Mouse (Mus musculus) brain, adult 2 months (tissue): ENCODE results near the gene Exoc8.
A peak's percentile ranks its signal among the peaks of the same experiment; 100 is the strongest.

Experiments
- DNase-seq: peaks from one replicate; pipeline ENCODE4 v3.0.0; 2011; ENCODE audit warnings: low read depth, low spot score

Exoc8 gene

DNA sequence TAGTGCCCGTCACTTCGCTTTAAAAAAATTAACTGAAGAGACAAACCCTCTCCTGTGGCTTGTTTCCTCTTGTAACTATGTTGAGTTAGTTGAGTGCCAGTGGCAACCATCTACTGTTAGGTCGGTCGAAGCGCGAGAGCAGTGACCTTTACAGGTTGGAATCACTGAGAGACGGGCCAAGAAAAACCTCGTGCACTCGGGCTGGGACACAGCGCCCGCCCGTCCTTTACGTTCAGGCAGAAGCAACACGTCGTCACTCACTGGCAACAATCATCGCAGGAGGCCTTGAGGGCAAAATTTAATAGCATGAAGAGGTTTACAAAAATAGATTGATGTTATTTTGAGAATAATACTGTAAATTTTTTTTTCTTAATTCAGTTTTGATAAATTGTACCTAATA is 12.4 kb upstream of the Exoc8 start:
- no peak for DNase-seq

- no peak for DNase-seq
Observed at GRCm38 (mm10) chr8:124905482-124905881, 8.0 kb upstream of the Exoc8 start.

DNA sequence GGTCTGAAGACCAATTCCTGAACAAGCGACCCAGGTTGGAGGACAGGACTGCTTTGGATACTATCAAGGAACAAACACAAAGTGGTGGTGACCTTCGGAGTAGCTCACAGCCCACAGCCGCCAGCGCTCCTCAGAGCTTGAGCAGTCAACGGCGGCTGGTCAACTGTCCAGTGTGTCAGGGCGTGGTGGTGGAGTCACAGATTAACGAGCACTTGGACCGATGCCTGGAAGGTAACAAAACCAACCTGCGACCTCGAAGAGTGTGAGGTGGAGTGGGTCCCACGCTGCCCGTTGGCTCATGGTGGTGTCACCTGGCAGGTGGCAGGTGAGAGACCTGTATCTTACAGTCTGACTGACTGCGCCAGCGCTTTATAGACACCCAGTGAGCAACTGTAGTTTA is 5.7 kb upstream of the Exoc8 start:
- DNase-seq = no peak

GRCm38 (mm10) chr8:124898251-124898905 is 873 bp upstream of the Exoc8 start:
- DNase-seq = no peak

GRCm38 (mm10) chr8:124896632-124897385 is 696 bp downstream of the Exoc8 start:
- peak; percentile 88 for DNase-seq

- DNase-seq = no peak
Observed at GRCm38 (mm10) chr8:124896010-124896631, 1.4 kb downstream of the Exoc8 start.

- no peak for DNase-seq
Observed at GRCm38 (mm10) chr8:124892596-124892995, 4.9 kb downstream of the Exoc8 start.

DNA sequence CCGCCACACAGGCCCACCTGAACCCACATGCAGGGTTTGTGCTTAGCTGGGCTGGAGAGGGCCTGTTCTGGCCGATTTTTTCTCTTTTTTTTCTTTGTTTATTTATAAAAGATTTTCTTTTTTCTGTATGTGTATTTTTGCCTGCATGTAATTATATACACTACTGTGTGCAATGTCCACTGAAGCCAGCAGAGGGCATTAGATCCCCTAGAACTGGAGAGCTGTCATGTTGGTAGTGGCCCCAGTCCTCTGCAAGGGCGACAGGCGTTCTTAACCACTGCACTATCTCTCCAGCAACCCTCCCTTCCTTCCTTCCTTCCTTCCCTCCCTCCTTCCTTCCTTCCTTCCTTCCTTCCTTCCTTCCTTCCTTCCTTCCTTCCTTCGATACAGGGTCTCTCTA is 9.1 kb downstream of the Exoc8 start:
- DNase-seq = no peak

DNA sequence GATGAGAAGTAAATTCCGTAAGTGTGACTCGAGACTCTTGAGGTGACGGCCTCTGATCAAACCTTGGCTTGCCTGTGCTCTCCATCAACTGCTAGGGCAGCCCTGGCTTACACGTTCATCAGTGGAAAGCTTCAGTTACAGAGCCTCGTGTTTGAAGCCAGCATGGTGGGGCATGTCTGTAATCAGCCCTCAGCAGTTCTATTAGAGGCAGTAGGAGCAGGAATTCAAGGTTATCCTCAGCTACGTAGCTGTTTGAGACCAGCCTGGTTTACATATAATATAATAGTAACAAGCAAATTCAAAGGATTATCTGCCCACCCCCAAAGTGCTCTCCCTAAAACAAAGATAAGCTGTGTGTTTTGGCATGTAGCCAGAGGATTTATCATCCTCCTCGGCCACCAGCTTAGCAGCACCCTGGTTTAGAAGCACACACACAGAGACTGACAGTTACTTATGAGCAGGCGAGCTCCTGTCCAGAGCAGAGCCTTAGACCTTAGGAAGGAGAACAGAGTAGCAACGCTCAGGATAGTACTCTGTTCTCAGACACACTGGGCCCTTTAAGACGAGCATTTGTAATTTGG is 18.5 kb downstream of the Exoc8 start:
- no peak for DNase-seq

DNA sequence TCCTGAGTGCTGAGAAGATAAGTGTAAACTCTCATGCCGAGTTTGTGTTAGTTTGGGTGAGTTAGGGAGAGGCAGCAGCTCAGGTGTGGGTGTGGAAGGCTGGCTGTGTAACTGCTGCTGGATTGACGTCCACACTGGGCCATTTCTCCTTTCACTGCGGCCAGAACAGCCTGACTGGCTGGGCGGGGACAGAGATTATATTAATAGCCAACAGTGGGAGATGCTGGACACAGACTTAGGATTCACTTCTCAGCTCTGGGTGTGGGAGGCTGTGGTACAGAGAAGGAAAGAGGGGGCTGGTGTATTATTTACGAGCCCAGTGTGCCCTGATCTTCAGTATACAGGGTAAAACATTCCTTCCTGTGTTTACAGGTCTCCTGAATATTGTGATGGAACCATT is 19.4 kb downstream of the Exoc8 start:
- DNase-seq = peak; percentile 40

GRCm38 (mm10) chr8:124872690-124873089 is 24.8 kb downstream of the Exoc8 start:
- DNase-seq = no peak

- no peak for DNase-seq
Observed at GRCm38 (mm10) chr8:124872081-124872480, 25.4 kb downstream of the Exoc8 start.

DNA sequence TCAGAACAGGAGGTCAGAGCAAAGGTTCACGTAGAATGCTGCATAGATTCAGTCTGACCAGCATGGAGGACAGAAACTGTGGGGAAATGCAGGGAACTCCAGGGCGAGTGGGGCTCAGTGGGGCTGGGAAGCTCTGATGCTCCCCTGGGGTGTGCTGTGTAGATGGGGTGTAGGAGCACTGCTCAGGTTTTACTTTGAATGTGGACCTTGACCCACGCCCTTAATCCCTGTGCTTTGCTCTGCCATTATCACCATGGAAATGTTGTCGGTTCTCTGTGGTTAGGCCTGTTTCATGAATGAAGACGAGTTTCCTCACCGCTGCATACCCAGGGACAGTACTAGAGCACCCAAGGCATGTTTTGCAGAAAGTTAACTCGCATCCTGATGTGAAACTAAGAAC is 26.0 kb downstream of the Exoc8 start:
- DNase-seq = no peak

- DNase-seq = no peak
Observed at GRCm38 (mm10) chr8:124869708-124870107, 27.8 kb downstream of the Exoc8 start.

DNA sequence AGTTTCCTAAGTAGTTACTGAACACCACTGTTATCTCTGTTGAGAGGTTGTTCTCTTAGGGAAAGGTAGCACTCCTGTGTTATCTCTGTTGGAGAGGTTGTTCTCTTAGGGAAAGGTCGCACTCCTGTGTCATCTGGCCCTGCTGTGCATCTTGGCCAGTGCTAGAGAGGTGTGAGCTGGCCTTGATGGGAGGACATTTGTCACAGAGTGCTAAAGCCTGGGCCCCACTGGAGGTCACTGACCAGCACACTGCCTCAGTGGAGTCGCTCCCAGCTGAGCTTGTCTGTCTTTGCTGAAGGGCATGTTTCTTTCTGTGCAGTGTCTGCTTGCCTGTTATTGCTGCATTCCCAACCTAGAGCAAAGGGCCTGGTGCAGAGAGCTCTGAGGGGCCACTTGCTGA is 30.4 kb downstream of the Exoc8 start:
- no peak for DNase-seq

GRCm38 (mm10) chr8:124866669-124867068 is 30.8 kb downstream of the Exoc8 start:
- no peak for DNase-seq

GRCm38 (mm10) chr8:124863729-124864128 is 33.8 kb downstream of the Exoc8 start:
- no peak for DNase-seq

DNA sequence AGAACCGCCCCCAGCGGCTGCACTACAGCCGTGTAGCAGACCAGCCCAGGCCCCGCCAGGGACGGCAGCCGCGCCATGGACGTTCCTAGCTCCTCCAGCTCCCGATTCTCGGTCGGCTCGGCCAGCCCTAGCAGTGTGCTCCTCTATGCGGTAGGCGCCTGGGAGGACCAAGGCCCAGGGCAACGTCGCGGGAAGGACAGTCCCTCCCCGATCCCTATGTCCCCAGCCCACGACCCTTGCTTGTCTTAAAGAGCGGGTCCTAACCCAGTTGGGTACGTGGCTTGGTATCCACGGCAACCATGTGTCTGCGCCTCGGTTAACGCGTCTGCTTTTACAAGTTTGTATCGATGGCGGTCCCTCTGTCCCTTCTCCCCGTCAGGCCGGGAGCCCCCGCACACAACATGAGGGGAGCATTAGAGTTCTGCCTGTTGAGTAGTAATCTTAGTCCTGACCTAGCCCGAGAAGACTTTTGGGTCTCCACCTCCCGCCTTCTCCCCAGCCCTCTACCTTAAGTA is 34.3 kb downstream of the Exoc8 start:
- peak; percentile 51 for DNase-seq

DNA sequence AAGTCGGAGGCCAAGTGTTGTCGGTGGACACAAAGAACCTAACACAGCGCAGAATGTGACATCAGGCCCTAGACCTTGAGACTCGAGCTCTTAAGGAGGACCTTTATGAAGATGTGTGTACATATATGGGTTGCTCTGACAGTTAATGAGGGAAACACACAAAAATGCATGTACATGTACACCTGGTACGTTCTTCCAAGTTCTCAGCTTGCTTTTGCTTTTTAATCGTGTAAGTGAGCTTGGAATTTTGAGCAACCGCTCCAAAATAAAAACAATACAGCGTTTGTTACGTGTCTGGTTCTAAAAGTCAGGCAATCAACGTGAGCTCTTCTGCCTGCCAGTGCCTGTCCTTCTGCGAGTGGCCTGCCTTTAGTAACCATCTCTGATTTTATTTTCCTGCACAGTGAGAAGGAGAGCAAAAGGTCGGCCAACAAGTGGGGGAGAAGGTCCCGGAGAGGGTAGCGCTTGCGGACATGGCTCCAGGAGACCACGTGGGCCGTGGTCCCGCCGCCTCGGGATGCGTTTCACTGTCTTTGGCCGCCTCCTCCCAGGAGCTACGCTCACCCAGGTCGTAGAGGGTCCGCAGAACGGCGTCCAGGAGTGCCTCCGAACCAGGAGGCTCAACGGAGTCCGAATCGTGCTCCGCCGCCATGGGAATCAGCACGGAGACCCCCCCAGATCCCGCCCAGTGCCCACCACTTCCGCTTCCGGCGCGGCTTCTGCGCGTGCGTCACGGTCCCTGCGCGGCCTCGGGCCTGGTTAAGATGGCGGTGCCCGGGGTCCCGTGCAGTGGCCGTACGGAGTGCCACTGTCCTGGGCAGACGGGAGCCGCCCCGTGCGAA is 35.0 kb downstream of the Exoc8 start, which contains the start of the genes Gnpat and 2810004N23Rik:
TSS of gene Gnpat (plus strand) at position 713 of the 842 bp plus-strand sequence.
TSS of gene 2810004N23Rik (minus strand) at position 800 of the 842 bp plus-strand sequence.
- peak; percentile 94 for DNase-seq

- DNase-seq = peak; percentile 47
Observed at GRCm38 (mm10) chr8:124860188-124860587, 37.3 kb downstream of the Exoc8 start.

DNA sequence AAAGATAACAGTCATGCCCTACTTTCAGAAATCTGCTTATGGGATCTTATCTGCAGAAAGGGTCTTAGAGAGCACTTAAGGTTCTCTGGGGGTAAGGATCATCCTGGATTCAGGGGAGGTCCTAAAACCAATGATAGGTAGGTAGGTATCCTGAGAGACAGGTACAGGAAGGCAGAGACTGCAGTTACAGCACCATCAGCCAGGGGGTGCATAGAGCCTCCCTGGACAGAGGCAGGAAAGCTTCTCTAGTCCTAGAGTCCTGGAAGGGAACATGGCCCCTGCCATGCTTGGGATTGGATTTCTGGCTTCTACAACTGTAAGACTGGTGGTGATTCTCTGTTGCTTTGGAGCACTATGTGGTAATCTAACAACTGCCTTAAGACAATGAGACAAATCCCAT is 38.0 kb downstream of the Exoc8 start:
- DNase-seq = peak; percentile 13
